Mouse (Mus musculus) cerebellum, adult 9-11 months (tissue): ENCODE measurements at regions not wholly inside any gene's neighbourhood (a gene's known extent, or its start where the extent isn't known, plus 50 kb on each side); places are given as distances from the start of the nearest gene placed in this dataset.
A peak's percentile ranks its signal among the peaks of the same experiment; 100 is the strongest.

ENCODE experiments used
- DNase-seq: peaks from one replicate; pipeline ENCODE4 v3.0.0; 2022

DNA sequence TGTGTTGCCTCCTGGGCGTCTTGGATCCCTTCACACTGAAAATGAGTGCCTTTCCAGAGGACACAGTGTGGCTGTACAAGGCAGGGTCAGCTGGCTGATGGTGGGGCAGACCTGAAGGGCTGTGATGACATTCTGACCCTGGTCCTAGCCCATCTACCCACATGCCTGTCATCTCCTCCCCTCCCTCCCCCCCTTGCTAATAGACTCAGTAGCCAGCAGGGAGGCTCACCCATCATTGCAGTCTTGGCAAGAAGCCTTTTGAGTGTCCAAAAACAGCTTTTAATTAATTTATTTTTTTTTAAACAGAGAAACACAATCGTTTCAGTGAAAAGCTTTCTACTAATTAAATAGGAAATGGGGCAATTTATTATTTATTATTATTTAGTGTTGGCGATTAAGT lies 67.0 kb upstream of the Ssx2ip start:
- no peak for DNase-seq

- no peak for DNase-seq
Measured at GRCm38 (mm10) chr3:146337861-146338281, 66.6 kb upstream of the Ssx2ip start.

DNA sequence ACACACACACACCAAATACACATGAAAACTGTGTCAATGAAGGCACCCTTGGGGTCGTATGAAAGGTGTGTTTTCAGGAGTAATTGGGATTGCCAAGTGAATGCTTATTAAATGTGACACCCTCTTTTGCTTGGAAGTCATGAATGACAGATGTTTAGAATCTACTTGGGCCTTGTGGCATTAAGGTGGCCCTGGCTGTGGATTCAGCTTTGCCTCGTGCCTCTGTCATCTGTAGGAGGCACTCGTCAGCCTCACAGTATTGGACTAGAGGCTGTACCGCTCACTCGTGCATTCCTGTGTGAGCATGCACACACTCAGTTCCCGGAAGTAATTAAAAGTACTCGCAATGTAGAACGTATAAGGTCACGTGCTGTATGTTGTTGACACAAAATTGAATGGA lies 66.0 kb upstream of the Ssx2ip start:
- DNase-seq, result no peak

DNA sequence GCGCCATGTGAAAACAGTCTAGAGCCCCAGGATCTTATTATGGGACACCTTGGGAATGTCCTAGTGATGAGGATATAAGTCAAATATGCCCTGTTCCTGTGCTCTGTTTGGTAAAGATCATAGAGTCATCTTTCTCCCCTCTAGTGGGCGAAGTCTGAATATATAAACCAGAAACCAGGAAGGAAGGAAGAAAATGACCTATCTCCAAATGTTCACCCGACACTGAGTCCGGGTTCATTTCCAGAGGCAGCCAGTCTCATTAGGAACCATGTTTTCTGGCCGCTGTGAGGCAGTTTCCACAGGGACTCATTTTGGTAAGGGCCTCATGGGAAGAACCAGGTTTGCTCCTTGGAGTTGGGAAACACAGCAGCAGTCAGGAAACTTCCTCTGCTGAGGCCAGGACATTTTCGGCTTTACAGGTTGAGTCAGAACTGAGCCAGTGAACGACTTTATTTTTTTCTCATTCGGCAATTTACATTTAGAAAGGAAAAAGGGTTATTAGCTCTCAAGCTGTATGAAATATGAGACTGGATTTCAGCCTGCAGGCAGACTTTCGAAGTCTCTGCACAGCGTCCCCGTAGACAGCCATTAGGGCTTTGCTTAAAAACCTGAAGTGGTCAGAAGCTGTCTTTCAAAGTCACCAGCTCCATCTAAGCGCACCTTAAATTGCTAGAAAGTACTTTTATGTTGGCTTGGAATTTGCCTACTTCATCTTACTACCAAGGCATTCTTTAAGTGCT lies 64.0 kb upstream of the Ssx2ip start:
- DNase-seq, result no peak

DNA sequence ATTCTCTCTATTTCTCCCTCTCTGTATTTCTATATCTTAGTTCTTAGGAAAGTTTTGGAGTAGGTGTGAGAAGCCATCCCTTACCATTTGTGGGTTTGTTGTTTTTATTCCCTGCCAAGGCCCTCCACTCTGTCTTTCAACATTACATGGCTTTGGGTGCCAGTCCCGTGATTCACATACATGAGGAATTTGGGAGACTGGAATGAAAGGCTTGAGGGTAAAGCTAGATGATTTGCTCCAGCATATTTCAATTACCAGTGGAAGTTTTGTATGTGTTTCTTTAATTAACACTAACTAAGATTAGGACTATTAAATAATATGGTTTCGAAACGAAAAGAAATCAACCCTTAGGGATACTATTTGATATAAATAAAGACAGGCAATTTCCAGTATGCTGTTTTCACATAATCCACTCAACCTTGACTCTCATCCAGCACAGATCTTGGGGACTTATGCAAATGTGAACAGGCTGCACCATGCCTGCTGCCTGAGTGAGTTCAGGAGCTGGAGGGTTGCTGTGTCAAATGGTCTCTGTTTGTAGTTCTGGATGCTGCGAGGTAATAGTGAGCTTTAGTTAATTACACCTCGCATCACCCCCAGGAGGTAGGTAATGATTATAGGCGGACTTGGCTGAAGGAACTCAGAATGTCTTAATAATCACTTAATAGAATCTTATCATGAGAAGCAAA lies 62.6 kb upstream of the Ssx2ip start:
- no peak for DNase-seq

DNA sequence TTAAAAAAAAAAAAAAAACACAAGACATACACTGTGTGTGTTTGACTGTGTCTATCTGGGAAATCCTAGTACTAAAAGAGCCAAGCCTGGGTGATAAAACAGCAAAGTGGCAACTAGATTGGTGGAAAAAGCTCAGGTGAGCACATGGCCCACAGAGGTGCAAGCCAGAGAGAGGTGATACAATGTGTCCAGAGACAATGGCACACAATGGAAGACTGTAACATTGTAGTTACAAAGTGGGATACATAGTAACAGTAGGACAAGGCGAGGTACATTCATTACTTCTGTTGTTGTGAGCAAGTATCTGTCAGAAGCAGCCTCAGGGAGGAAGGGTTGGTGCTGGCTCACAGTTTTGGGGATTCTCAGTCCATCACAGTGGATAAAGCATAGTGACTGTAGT lies 61.7 kb upstream of the Ssx2ip start:
- DNase-seq, result no peak

- peak; percentile 18 for DNase-seq
Measured at GRCm38 (mm10) chr3:146343649-146344401, 60.6 kb upstream of the Ssx2ip start.

DNA sequence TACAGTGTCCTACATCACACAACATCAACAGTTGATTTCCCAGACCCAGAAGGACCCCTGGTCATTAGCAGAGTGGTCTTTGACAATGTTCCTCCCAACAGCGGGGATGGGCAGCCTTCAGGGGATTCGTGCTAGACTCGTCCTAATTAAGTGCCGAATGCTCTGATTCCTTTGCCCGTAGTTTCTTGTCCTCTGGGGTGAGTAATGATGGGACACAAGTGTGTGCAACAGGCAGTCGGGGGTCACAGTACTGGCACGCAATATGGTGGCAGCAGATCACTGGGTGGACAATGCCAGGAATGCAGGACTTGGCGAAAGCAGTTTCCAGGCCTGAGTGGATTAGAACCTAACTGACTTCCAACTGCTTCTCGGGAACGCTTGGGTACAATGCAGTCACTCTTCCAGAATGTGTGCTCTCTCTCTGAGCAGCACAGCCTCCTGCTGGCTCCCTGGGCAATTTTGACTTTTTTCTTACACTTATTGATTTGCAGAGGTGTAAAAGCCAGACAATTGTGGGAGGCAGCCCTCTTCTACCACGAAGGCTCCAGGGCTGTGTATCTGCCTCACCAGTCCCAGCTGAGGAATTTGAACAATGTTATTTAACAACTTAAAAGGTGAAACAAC lies 59.9 kb upstream of the Ssx2ip start:
- no peak for DNase-seq

- DNase-seq, result peak; percentile 67
Measured at GRCm38 (mm10) chr3:146345308-146345780, 59.1 kb upstream of the Ssx2ip start.

DNA sequence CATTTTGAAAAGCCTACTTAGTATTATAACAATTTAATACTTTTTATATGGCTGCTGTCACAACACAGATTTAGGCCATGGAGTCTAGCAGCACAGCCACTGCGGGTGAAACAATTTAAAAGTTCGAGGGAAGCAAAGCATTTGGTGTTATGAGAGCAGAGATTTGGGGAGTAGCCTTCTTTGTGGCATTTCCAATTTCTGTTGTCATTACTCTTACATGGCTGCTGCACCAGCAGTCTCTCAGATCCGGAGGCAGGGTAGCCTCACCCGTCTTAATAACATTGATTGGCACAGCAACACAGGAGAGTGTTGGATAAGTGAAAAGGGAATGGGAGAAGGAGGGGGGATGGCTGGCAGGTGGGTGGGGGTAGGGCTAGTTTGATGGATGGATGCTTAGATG lies 58.5 kb upstream of the Ssx2ip start:
- no peak for DNase-seq

DNA sequence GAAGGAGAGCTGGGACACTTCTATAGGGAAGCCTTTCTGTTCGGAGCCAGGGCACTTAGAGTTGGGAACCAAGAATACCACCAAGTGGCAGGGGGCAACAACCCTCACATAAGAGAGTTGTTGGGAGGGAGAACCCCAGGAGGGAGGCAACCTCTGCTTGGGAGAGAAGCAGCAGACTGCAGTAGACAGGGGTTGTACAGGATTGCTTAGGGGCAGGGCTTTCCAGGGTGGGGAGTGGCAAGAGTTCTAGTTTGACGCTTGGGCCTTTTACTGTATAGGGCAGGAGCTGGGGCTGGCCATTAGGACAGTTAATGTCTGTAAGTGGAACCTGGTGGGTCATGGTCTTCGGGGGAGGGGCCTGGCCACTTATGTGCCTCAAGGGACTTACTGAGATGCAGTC lies 57.1 kb upstream of the Ssx2ip start:
- no peak for DNase-seq

DNA sequence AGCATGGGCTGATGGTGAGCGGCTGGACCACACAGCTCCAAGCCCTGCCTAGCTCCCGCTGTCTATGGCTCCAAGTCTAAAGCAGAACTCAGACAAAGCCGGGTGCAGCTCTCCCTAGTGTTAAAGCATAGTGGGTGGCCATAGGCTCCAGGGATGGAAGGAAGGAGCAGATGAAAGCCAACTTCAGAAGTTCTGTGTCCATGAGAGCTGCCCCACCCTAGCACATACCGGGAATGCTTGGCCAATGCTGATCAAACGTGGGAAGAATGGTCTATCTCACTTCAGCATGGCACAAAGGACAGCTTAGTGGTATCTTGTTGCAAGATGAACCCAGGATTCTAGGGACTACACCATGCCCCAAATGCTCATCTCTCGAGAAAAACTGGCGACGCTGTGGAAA lies 55.5 kb upstream of the Ssx2ip start:
- DNase-seq, result no peak

GRCm38 (mm10) chr3:146349393-146349792 lies 55.0 kb upstream of the Ssx2ip start:
- no peak for DNase-seq

DNA sequence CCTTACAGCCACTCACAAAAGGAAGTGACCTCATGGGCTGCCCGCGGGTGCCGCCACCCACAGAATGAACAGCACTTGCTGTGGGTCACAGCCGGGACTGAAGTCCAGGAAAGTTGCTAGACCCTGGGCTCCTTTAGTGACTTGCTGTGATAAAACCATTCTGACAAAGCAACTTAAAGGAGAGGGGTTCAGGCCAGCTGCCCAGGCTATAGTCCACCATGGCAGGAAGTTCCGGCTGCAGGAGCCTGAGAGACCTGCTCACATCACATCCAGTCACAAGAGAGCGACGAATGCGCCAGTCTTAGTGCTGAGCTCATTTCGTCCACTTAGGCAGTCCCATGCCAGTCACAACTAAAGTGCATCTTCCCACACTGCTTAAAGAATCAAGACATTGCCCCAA lies 54.3 kb upstream of the Ssx2ip start:
- no peak for DNase-seq

DNA sequence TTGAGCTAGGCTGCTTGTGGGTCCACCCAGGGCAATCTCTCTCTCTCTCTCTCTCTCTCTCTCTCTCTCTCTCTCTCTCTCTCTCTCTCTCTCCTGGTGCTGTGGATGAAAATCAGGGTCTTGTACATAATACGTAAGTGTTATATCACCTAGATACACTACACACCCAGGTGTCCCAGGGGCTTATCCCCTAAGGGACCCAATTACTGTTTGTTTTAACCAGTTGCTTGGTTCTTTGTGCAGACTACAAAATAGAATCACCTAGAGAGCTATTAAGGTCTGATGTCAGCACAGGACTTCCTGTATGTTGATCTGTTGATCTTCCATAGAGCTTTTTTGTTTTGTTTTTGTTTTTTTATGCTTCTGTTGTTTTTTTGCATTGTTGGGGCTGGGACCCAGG lies 53.0 kb upstream of the Ssx2ip start:
- DNase-seq, result no peak

DNA sequence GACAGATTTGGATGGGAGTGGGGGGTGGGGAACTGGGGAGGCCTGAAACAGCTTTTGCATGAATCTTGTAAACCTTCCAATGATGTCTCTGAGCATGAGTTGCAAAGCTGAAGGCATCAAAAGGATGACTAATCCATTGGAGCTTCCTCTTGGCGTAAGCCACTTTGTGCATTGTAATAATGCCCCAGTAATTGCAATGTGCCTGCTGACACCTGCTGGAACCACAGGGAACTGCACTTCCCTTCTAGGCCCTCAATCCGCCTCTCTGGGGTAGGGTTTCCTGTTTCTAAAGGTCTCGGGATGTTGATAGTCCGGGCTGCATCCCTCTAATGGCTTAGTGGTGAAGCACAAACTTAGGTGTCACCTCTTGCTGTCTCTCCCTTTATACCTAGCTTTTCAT lies 52.3 kb upstream of the Ssx2ip start:
- DNase-seq, result no peak

- DNase-seq, result no peak
Measured at GRCm38 (mm10) chr3:146353961-146354360, 50.5 kb upstream of the Ssx2ip start.
